9 mouse cellular contexts compared by ENCODE assay signal in the genomic region with DNA sequence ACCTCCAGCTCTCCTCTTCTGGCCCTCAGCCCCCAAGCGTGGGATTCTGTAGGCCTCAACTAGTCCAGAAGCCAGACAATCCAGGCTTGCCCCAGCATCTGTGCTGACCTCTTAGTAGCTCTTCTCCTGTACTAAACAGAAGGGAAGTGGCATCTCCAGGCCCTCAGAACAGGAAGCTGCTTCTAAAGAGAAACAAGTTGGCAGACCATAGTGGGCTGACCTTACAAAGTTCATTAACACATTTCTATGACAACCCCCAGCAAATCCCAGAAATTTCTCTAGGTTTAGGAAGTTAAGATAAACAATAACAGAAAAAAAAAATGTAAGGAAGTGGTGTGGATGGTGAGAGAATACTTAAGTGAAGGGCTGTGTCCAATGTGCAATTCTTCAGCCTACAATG. TPM values are rescaled to one million over a fixed set of nuclear protein-coding genes. Genes with fewer than 3 reads are reported as not detected.
DNase-seq lines count a peak whose midpoint lies in the region; ATAC-seq lines count a peak whose summit lies in the region.
"Had no signal": no experiment of that assay in that cellular context is flagged by ENCODE, and none has a peak within 500 bp of the region (broad histone marks: within the 10 kb centered on the region; RNA-seq: fewer than 3 reads in every experiment).

No protein-coding gene starts in this region.

- peaks cover 32% of the 10 kb centered on the region for H3K4me1 ChIP-seq in erythroblast, embryonic 14.5 days (ENCODE audit: control insufficient read depth)
- H3K4me1 ChIP-seq in liver, embryonic 12.5 days = peaks cover 74% of the 10 kb centered on the region
- H3K4me1 ChIP-seq in stomach, embryonic 16.5 days (ENCODE audit: control insufficient read depth, insufficient read depth, low read length) = peaks cover 53% of the 10 kb centered on the region

- peak; percentile 10 to 16 for DNase-seq in monocyte, adult 2 months (ENCODE audit: low read depth in 1 of 2, low spot score in 2 of 2)
- no peak for DNase-seq in layer of hippocampus, adult 18-20 months (ENCODE audit: low spot score in 2 of 2)
- no peak for DNase-seq in gastrocnemius, adult 18-20 months (ENCODE audit: low spot score)

- H3K9me3 ChIP-seq in erythroblast, embryonic 14.5 days (ENCODE audit: control insufficient read depth, low read length) = no peaks in the 10 kb centered on the region
- H3K9me3 ChIP-seq in liver, embryonic 12.5 days (replicated peaks) = no peaks in the 10 kb centered on the region
- H3K9me3 ChIP-seq in stomach, embryonic 16.5 days (replicated peaks; ENCODE audit: control insufficient read depth, low read length) = no peaks in the 10 kb centered on the region

- peaks cover 9% of the 10 kb centered on the region; the same call in 1 of the 2 replicates for H3K36me3 ChIP-seq in erythroblast, embryonic 14.5 days (ENCODE audit: control insufficient read depth)
- peaks cover 11% of the 10 kb centered on the region; the same call in 1 of the 2 replicates for H3K36me3 ChIP-seq in liver, embryonic 12.5 days
- H3K36me3 ChIP-seq in stomach, embryonic 16.5 days (ENCODE audit: control insufficient read depth, insufficient read depth, low read length) = no peaks in the 10 kb centered on the region

- 58% methylated on average over 1 of the region's 1 CpGs for WGBS in liver, embryonic 12.5 days (ENCODE audit: insufficient replicate concordance)
- WGBS in stomach, embryonic 16.5 days = 58% methylated on average over 1 of the region's 1 CpGs

- H3K4me2 ChIP-seq in liver, embryonic 12.5 days = peak overlapping the region; percentile 98
- H3K4me2 ChIP-seq in stomach, embryonic 16.5 days (ENCODE audit: low read depth, low read length) = peak overlapping the region; percentile 71

- no peak for ATAC-seq in erythroblast, adult 5-6 weeks (replicated peaks; ENCODE audit: low FRiP score, poor library complexity, severe bottlenecking)
- ATAC-seq in monocyte, adult 5-6 weeks (replicated peaks; ENCODE audit: insufficient number of reproducible peaks, low FRiP score, low TSS enrichment, poor library complexity, severe bottlenecking) = no peak
- ATAC-seq in liver, embryonic 12.5 days = no peak
- ATAC-seq in stomach, embryonic 16.5 days (ENCODE audit: insufficient read depth, low FRiP score) = no peak

- H3K9ac ChIP-seq in liver, embryonic 12.5 days = peak overlapping the region; percentile 94; the same call in 1 of the 2 replicates
- peak overlapping the region; percentile 93 for H3K9ac ChIP-seq in stomach, embryonic 16.5 days (ENCODE audit: low read length)

- H3K27me3 ChIP-seq in erythroblast, embryonic 14.5 days (ENCODE audit: control insufficient read depth) = no peaks in the 10 kb centered on the region
- H3K27me3 ChIP-seq in liver, embryonic 12.5 days (replicated peaks) = no peaks in the 10 kb centered on the region
- no peaks in the 10 kb centered on the region for H3K27me3 ChIP-seq in stomach, embryonic 16.5 days (ENCODE audit: control insufficient read depth, insufficient read depth, low read length)

- H3K27ac ChIP-seq in liver, embryonic 12.5 days = peak overlapping the region; percentile 94
- H3K27ac ChIP-seq in stomach, embryonic 16.5 days (ENCODE audit: low read length) = peak overlapping the region; percentile 95

- H3K4me3 ChIP-seq in erythroblast, embryonic 14.5 days (replicated peaks) = peak overlapping the region; percentile 91
- peak overlapping the region; percentile 96 for H3K4me3 ChIP-seq in liver, embryonic 12.5 days
- H3K4me3 ChIP-seq in stomach, embryonic 16.5 days (replicated peaks; ENCODE audit: low read length) = peak overlapping the region; percentile 93

RNA-seq across cellular contexts. Expression of a gene that starts 2.0 kb away (rescaled TPM):
- 4.5 and 4.6 TPM in 2 replicates for polyA plus RNA-seq in erythroblast, embryonic 14.5 days (2012)
- total RNA-seq in erythroblast, adult 5-6 weeks (2015; ENCODE audit: low replicate concordance) = 45.4 and 54.6 TPM in 2 replicates
- 30.5 and 41.1 TPM in 2 replicates for total RNA-seq in erythroblast, adult 5-6 weeks (2017; ENCODE audit: low replicate concordance)
- total RNA-seq in monocyte, adult 5-6 weeks (2017) = 228 to 287 TPM (median 266 TPM) in 3 replicates
- 59.8 and 60.8 TPM in 2 replicates for polyA plus RNA-seq in liver, embryonic 12.5 days (2016; fragmentation: Nextera tagmentation; extraction: Ambion mirVana)
- 94.1 and 115 TPM in 2 replicates for polyA plus RNA-seq in stomach, embryonic 16.5 days (2015; fragmentation: Nextera tagmentation; extraction: Ambion mirVana)
- total RNA-seq in layer of hippocampus, adult 18-20 months (2021) = 10 to 100 TPM; 48.9 to 52.6 TPM
- 10 to 100 TPM; 32.0 to 39.3 TPM for total RNA-seq in gastrocnemius, adult 18-20 months (2021)

RNA-seq across cellular contexts. Expression of a gene that starts 23.8 kb away (rescaled TPM):
- not detected in 2 replicates for polyA plus RNA-seq in erythroblast, embryonic 14.5 days (2012)
- not detected in 2 replicates for total RNA-seq in erythroblast, adult 5-6 weeks (2015; ENCODE audit: low replicate concordance)
- total RNA-seq in erythroblast, adult 5-6 weeks (2017; ENCODE audit: low replicate concordance) = not detected in 2 replicates
- total RNA-seq in monocyte, adult 5-6 weeks (2017) = not detected in 3 replicates
- not detected in 2 replicates for polyA plus RNA-seq in liver, embryonic 12.5 days (2016; fragmentation: Nextera tagmentation; extraction: Ambion mirVana)
- not detected in 2 replicates for polyA plus RNA-seq in stomach, embryonic 16.5 days (2015; fragmentation: Nextera tagmentation; extraction: Ambion mirVana)
- not detected for total RNA-seq in layer of hippocampus, adult 18-20 months (2021)
- not detected for total RNA-seq in gastrocnemius, adult 18-20 months (2021)
- total RNA-seq: hematopoietic stem cell, adult 5-6 weeks had no signal

Comparison
In these comparisons a context has a peak if more than half of its experiments do, and no peak if none do; other contexts are left out.
1. DNase-seq: peak in monocyte, adult 2 months (2 of 2); none in layer of hippocampus, adult 18-20 months (0 of 2) and gastrocnemius, adult 18-20 months (single experiment).
2. Peak in every context shown above with its lines, with median percentiles within 50 percentile points of each other: H3K4me3 ChIP-seq.